Mouse (Mus musculus) testis, postnatal 10 days (tissue): Measurements from ENCODE around the gene Actg2.

ENCODE experiments used
- DNase-seq: peaks from one replicate; pipeline ENCODE4 v3.0.0; 2021; ENCODE audit warnings: low spot score

Actg2 gene

DNA sequence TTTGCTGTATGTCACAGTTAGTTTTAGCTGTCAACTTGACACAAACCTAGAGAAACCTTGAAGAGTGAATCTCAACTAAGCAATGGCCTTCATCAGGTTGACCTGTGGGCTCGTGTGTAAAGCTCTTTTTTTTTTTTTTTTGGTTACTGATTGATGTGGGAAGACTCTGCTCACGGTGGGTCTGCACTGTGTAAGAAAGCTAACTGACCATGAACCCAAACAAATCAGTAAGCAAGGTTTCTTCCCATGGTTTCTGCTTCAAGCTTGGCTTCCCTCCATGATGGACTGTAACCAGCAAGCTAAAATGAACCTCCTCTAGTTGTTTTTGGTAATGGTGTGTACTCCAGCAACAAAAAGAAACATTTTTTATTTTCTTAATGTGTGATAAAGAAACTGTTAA is 56.9 kb downstream of the Actg2 start:
- no peak for DNase-seq

GRCm38 (mm10) chr6:83478628-83479027 is 57.4 kb downstream of the Actg2 start:
- no peak for DNase-seq

DNA sequence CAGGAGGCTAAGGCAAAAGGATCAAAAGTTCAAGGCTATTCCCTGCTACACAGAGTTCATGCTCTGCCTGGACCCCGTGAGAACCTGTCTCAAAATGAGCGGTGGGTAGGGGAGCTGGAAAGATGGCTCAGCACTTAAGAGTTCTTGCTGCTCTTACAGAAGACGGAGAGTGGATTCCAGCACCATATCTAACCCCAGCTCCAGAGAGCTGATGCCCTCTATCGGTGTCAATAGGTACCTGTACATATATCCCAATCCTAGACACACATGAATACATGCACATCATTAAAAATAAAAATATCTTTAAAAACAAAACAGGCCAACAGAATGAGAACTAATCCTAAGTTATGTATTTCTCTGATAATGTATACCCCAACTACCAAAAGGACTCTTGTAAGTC is 57.8 kb downstream of the Actg2 start:
- no peak for DNase-seq

GRCm38 (mm10) chr6:83475431-83475830 is 60.6 kb downstream of the Actg2 start:
- no peak for DNase-seq

GRCm38 (mm10) chr6:83473240-83473639 is 62.8 kb downstream of the Actg2 start:
- peak; percentile 81 for DNase-seq

GRCm38 (mm10) chr6:83471739-83472138 is 64.3 kb downstream of the Actg2 start:
- DNase-seq, result no peak

DNA sequence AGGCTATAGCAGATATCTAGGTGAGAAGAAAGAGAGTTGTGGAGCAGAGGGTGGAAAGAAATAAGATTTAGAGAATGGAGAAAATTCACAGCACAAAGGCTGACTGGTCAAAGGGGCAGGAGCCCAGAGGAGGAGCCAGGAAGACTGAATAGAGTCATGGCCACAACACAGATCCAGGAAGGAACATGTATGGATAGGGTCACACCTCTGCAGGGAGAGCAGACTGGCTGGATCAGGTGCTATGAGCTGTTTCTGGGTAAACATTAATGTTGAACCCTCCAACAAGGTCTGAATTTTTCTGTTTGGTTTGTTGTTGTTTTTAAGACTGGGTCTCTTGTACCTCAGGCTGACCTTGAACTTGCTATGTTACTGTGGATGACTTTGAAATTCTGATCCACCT is 72.1 kb downstream of the Actg2 start:
- DNase-seq, result no peak
